Mouse (Mus musculus) kidney, postnatal 0 days (tissue): ENCODE data around the gene Pdha2. TPM values are rescaled to one million over a fixed set of nuclear protein-coding genes. Genes with fewer than 3 reads are reported as not detected.

Experiments used
- ATAC-seq: fragments of 200-750 bp; cut with Nextera tagmentation; replicated peaks from 2 replicates; pipeline ENCODE4 v1.8.0; 2017; ENCODE audit warnings: low read depth, moderate number of reproducible peaks, moderate TSS enrichment, moderate library complexity; ENCODE audit not compliant: low FRiP score
- DNase-seq: peaks from one replicate; pipeline ENCODE4 v3.0.0-alpha.2; 2016; ENCODE audit warnings: low spot score
- H3K27ac ChIP-seq: fragments of 300-500 bp; sonication (generic); 2 replicates; pipeline ENCODE4 v1.5.1; 2014; ENCODE audit warnings: mild to moderate bottlenecking
- H3K27me3 ChIP-seq: fragments of 300-500 bp; sonication (generic); 2 replicates; pipeline ENCODE4 v1.6.1; 2014; ENCODE audit warnings: low read length, mixed read lengths; ENCODE audit not compliant: insufficient read depth
- H3K36me3 ChIP-seq: fragments of 300-500 bp; sonication (generic); 2 replicates; pipeline ENCODE4 v1.6.1; 2014; ENCODE audit warnings: low read length, mixed read lengths; ENCODE audit not compliant: insufficient read depth
- H3K4me1 ChIP-seq: fragments of 300-500 bp; sonication (generic); replicated peaks from 2 replicates; pipeline ENCODE4 v1.6.1; 2014; ENCODE audit warnings: antibody characterized with exemption, low read length, mixed read lengths; ENCODE audit not compliant: insufficient read depth
- H3K4me2 ChIP-seq: fragments of 300-500 bp; sonication (generic); 2 replicates; pipeline ENCODE4 v1.6.1; 2014; ENCODE audit warnings: mild to moderate bottlenecking, low read length, moderate library complexity, mixed read lengths
- H3K4me3 ChIP-seq: fragments of 300-500 bp; sonication (generic); replicated peaks from 2 replicates; pipeline ENCODE4 v1.5.1; 2014; ENCODE audit warnings: low read depth, low read length
- H3K9ac ChIP-seq: fragments of 300-500 bp; sonication (generic); 2 replicates; pipeline ENCODE4 v1.6.1; 2014; ENCODE audit warnings: low read depth, low read length
- H3K9me3 ChIP-seq: fragments of 300-500 bp; sonication (generic); replicated peaks from 2 replicates; pipeline ENCODE4 v1.6.1; 2016; ENCODE audit warnings: low read length, inconsistent platforms, mixed read lengths
- CTCF ChIP-seq: IDR thresholded peaks from 2 replicates; pipeline ENCODE4 v1.5.1; 2016; ENCODE audit warnings: antibody characterized with exemption, low read depth, mild to moderate bottlenecking, moderate library complexity
- WGBS: fragments of 180-500 bp; shearing (Covaris S2); extraction: QIAGEN DNeasy Blood & Tissue Kit; methylation state at CpG from one replicate; pipeline ENCODE4 v1.1.7; 2014; 5-methylcytosine and 5-hydroxymethylcytosine counted together
- polyA plus RNA-seq: library from polyadenylated mRNA; unstranded; fragments of >200 nt; fragmentation: Nextera tagmentation; extraction: Ambion mirVana; gene quantifications from 2 replicates; pipeline ENCODE4 v1.2.1, GENCODE M21; 2015

Pdha2 gene
- polyA plus RNA-seq, 1 experiment from 2014 or later: not detected

- no peak for DNase-seq
- no peak for TF ChIP-seq CTCF
- H3K4me1 ChIP-seq: no peaks in the 10 kb centered on the region
- no peaks in the 10 kb centered on the region for H3K27me3 ChIP-seq
- H3K9ac ChIP-seq: no peak overlapping the region
- no peak overlapping the region for H3K4me3 ChIP-seq
- ATAC-seq: no peak
- no peak overlapping the region for H3K4me2 ChIP-seq
- H3K36me3 ChIP-seq: no peaks in the 10 kb centered on the region
- H3K27ac ChIP-seq: no peak overlapping the region
- H3K9me3 ChIP-seq: no peaks in the 10 kb centered on the region
- 67% methylated on average over 4 of the region's 4 CpGs for WGBS
Observed at GRCm38 (mm10) chr3:141197308-141197861, 14.8 kb downstream of the Pdha2 start.

GRCm38 (mm10) chr3:141191653-141192052 lies 20.5 kb downstream of the Pdha2 start:
- Histone ChIP-seq H3K36me3 (no peaks in the 10 kb centered on the region), H3K4me2 (no peak overlapping the region), H3K27ac (no peak overlapping the region), H3K4me3 (no peak overlapping the region), H3K27me3 (no peaks in the 10 kb centered on the region), H3K9ac (no peak overlapping the region), H3K4me1 (no peaks in the 10 kb centered on the region), H3K9me3 (no peaks in the 10 kb centered on the region)
- TF ChIP-seq CTCF: no peak
- DNase-seq (no peak), ATAC-seq (no peak)
- WGBS: 76% methylated on average over 3 of the region's 3 CpGs

- Histone ChIP-seq H3K36me3 (no peaks in the 10 kb centered on the region), H3K4me3 (no peak overlapping the region), H3K27me3 (no peaks in the 10 kb centered on the region), H3K27ac (no peak overlapping the region), H3K9ac (no peak overlapping the region), H3K4me2 (no peak overlapping the region), H3K4me1 (no peaks in the 10 kb centered on the region), H3K9me3 (no peaks in the 10 kb centered on the region)
- DNase-seq: no peak
- no peak for TF ChIP-seq CTCF
- WGBS: 88% methylated on average over 4 of the region's 4 CpGs
- ATAC-seq: no peak
Observed at GRCm38 (mm10) chr3:141190429-141190828, 21.7 kb downstream of the Pdha2 start.

- Histone ChIP-seq H3K9ac (no peak overlapping the region), H3K36me3 (no peaks in the 10 kb centered on the region), H3K27me3 (no peaks in the 10 kb centered on the region), H3K4me2 (no peak overlapping the region), H3K9me3 (no peaks in the 10 kb centered on the region), H3K4me1 (no peaks in the 10 kb centered on the region), H3K4me3 (no peak overlapping the region), H3K27ac (no peak overlapping the region)
- no peak for TF ChIP-seq CTCF
- ATAC-seq (no peak), DNase-seq (no peak)
Observed at GRCm38 (mm10) chr3:141160986-141161385, 51.2 kb downstream of the Pdha2 start.
